Mouse (Mus musculus) ES-Bruce4 (cell line): ENCODE results near the gene Ubtf. TPM values are rescaled to one million over a fixed set of nuclear protein-coding genes. Genes with fewer than 3 reads are reported as not detected.

Experiments used
- H3K27ac ChIP-seq: 2 replicates; pipeline ENCODE4 v1.5.1; 2012; ENCODE audit warnings: low read length, inconsistent platforms; ENCODE audit not compliant: insufficient read depth
- H3K27me3 ChIP-seq: 2 replicates; pipeline ENCODE4 v1.6.1; 2012; ENCODE audit warnings: mild to moderate bottlenecking, low read length, inconsistent platforms; ENCODE audit not compliant: control insufficient read depth, poor library complexity, insufficient read depth, severe bottlenecking
- H3K36me3 ChIP-seq: 2 replicates; pipeline ENCODE4 v1.6.1; 2012; ENCODE audit warnings: inconsistent platforms, mild to moderate bottlenecking, low read length, moderate library complexity; ENCODE audit not compliant: control insufficient read depth, poor library complexity, insufficient read depth, severe bottlenecking
- H3K4me1 ChIP-seq: one replicate; pipeline ENCODE4 v1.8.1; 2011; ENCODE audit warnings: low read length; ENCODE audit not compliant: control insufficient read depth, insufficient read depth
- H3K4me3 ChIP-seq: 2 replicates; pipeline ENCODE4 v1.5.1; 2011; ENCODE audit warnings: low read depth, mild to moderate bottlenecking, low read length
- H3K9ac ChIP-seq: 2 replicates; pipeline ENCODE4 v1.6.1; 2012; ENCODE audit warnings: low read depth, mild to moderate bottlenecking, inconsistent platforms; ENCODE audit not compliant: poor library complexity, severe bottlenecking
- H3K9me3 ChIP-seq: replicated peaks from 2 replicates; pipeline ENCODE4 v1.6.1; 2012; ENCODE audit warnings: mild to moderate bottlenecking, low read length, inconsistent platforms; ENCODE audit not compliant: control insufficient read depth, poor library complexity, insufficient read depth, severe bottlenecking
- CTCF ChIP-seq: IDR thresholded peaks from one replicate; pipeline ENCODE4 v1.8.1; 2011; ENCODE audit warnings: low read depth, low read length
- EP300 ChIP-seq: IDR thresholded peaks from 2 replicates; pipeline ENCODE4 v1.6.1; 2011; ENCODE audit warnings: low read depth, low read length; ENCODE audit not compliant: insufficient read depth
- POLR2A ChIP-seq: IDR thresholded peaks from one replicate; pipeline ENCODE4 v1.8.1; 2011; ENCODE audit warnings: low read length; ENCODE audit not compliant: insufficient read depth
- polyA plus RNA-seq: library from polyadenylated mRNA; stranded (reverse); fragments of >200 nt; gene quantifications from 2 replicates; pipeline ENCODE4 v1.2.4, GENCODE M21; 2011; ENCODE audit warnings: low read depth; ENCODE audit not compliant: missing spikeins, insufficient read depth, insufficient read length

The Ubtf gene
- polyA plus RNA-seq, 1 experiment = 82.0 TPM

GRCm38 (mm10) chr11:102336191-102336590, 16.6 kb upstream of the Ubtf start:
- peaks cover 10% of the 10 kb centered on the region for H3K4me1 ChIP-seq
- TF ChIP-seq EP300 = no peak
- no peak for TF ChIP-seq CTCF
- TF ChIP-seq POLR2A = no peak
- H3K9ac ChIP-seq = no peak overlapping the region
- no peaks in the 10 kb centered on the region; the same call in 1 of the 2 replicates for H3K36me3 ChIP-seq
- peaks cover 3% of the 10 kb centered on the region; the same call in 1 of the 2 replicates for H3K9me3 ChIP-seq
- no peaks in the 10 kb centered on the region for H3K27me3 ChIP-seq
- peak overlapping the region; percentile 36; the same call in 1 of the 2 replicates for H3K27ac ChIP-seq
- H3K4me3 ChIP-seq = no peak overlapping the region

GRCm38 (mm10) chr11:102334973-102335700, 15.6 kb upstream of the Ubtf start:
- peaks cover 3% of the 10 kb centered on the region; the same call in 1 of the 2 replicates for H3K9me3 ChIP-seq
- peaks cover 14% of the 10 kb centered on the region for H3K4me1 ChIP-seq
- no peaks in the 10 kb centered on the region; the same call in 1 of the 2 replicates for H3K36me3 ChIP-seq
- H3K27me3 ChIP-seq = no peaks in the 10 kb centered on the region
- H3K27ac ChIP-seq = peak overlapping the region; percentile 84
- TF ChIP-seq EP300 = 0 out of 2 replicates have a peak, but pooled peaks have one; percentile 6
- TF ChIP-seq POLR2A = no peak
- TF ChIP-seq CTCF = no peak
- H3K9ac ChIP-seq = peak overlapping the region; percentile 29; the same call in 1 of the 2 replicates
- no peak overlapping the region for H3K4me3 ChIP-seq

DNA sequence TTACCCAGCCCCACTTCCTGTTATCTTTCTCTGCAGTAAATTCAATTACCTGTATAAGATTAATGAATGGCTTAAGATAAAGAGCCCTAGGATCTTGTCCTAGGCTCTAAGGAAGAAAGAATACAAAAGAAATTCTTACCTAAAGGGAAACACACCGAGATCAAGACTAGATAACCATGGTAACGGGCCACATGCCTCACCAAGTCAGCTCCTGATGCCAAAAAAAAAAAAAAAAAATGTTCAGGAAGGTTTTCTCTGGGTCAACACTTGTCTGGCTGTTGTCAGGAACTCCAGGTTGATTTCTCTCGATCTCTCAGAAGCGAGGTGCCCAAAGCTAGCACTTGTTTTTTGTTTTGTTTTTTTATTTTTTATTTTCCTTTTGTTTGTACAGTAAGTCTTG, 14.5 kb upstream of the Ubtf start:
- no peak overlapping the region for H3K4me3 ChIP-seq
- H3K27ac ChIP-seq = peak overlapping the region; percentile 37
- H3K9ac ChIP-seq = no peak overlapping the region
- peaks cover 16% of the 10 kb centered on the region for H3K4me1 ChIP-seq
- H3K9me3 ChIP-seq = peaks cover 3% of the 10 kb centered on the region; the same call in 1 of the 2 replicates
- TF ChIP-seq CTCF (no peak), POLR2A (no peak), EP300 (no peak)
- no peaks in the 10 kb centered on the region; the same call in 1 of the 2 replicates for H3K36me3 ChIP-seq
- H3K27me3 ChIP-seq = no peaks in the 10 kb centered on the region

- H3K9ac ChIP-seq = no peak overlapping the region
- H3K27me3 ChIP-seq = no peaks in the 10 kb centered on the region
- H3K36me3 ChIP-seq = no peaks in the 10 kb centered on the region; the same call in 1 of the 2 replicates
- TF ChIP-seq CTCF (no peak), EP300 (no peak), POLR2A (no peak)
- H3K9me3 ChIP-seq = peaks cover 3% of the 10 kb centered on the region; the same call in 1 of the 2 replicates
- peak overlapping the region; percentile 64 for H3K27ac ChIP-seq
- H3K4me1 ChIP-seq = peaks cover 15% of the 10 kb centered on the region
- no peak overlapping the region for H3K4me3 ChIP-seq
Observed at GRCm38 (mm10) chr11:102333061-102333460, 13.5 kb upstream of the Ubtf start.

- TF ChIP-seq CTCF (no peak), EP300 (0 out of 2 replicates have a peak, but pooled peaks have one; percentile 47), POLR2A (no peak)
- no peak overlapping the region for H3K4me3 ChIP-seq
- no peaks in the 10 kb centered on the region for H3K27me3 ChIP-seq
- H3K4me1 ChIP-seq = peaks cover 15% of the 10 kb centered on the region
- peak overlapping the region; percentile 80 for H3K9ac ChIP-seq
- H3K36me3 ChIP-seq = no peaks in the 10 kb centered on the region; the same call in 1 of the 2 replicates
- peaks cover 3% of the 10 kb centered on the region; the same call in 1 of the 2 replicates for H3K9me3 ChIP-seq
- peak overlapping the region; percentile 99 for H3K27ac ChIP-seq
Observed at GRCm38 (mm10) chr11:102331806-102332205, 12.3 kb upstream of the Ubtf start.

DNA sequence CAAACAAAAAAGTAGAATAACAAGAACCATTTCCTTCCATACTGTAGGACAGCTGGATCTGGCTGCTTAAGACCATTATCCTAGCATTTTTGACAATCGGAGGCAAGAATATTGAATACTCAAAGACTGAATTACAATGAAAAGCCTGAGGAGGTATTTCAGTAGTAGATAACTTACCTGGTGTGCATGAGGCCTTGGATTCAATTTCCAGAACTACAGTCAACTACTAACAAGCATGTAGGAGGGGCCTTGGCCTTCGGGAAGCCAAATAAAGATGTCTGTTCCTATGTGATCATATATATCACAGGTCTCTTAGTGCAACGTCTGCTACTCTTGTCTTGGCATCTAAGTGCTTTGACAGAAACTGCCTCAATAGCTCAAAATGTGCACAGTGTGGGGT, 10.5 kb upstream of the Ubtf start:
- Histone ChIP-seq H3K4me3 (no peak overlapping the region), H3K9me3 (peaks cover 3% of the 10 kb centered on the region; the same call in 1 of the 2 replicates), H3K9ac (peak overlapping the region; percentile 34; the same call in 1 of the 2 replicates), H3K36me3 (no peaks in the 10 kb centered on the region; the same call in 1 of the 2 replicates), H3K27me3 (no peaks in the 10 kb centered on the region), H3K4me1 (peaks cover 15% of the 10 kb centered on the region), H3K27ac (peak overlapping the region; percentile 97)
- TF ChIP-seq POLR2A (no peak), EP300 (no peak), CTCF (no peak)
